Mouse (Mus musculus): Measurements from ENCODE around the gene Usp48.

Gene Usp48

GRCm38 (mm10) chr4:137609702-137610101 is 16.1 kb downstream of the Usp48 start:
- no peak for DNase-seq (ENCODE audit: low read depth, low spot score)

- no peak for DNase-seq (ENCODE audit: low read depth, low spot score)
These were observed 16.7 kb downstream of the Usp48 start for GRCm38 (mm10) chr4:137610256-137610655.

- DNase-seq (ENCODE audit: low read depth, low spot score) = no peak
These were observed 29.3 kb downstream of the Usp48 start for GRCm38 (mm10) chr4:137622847-137623246.

DNA sequence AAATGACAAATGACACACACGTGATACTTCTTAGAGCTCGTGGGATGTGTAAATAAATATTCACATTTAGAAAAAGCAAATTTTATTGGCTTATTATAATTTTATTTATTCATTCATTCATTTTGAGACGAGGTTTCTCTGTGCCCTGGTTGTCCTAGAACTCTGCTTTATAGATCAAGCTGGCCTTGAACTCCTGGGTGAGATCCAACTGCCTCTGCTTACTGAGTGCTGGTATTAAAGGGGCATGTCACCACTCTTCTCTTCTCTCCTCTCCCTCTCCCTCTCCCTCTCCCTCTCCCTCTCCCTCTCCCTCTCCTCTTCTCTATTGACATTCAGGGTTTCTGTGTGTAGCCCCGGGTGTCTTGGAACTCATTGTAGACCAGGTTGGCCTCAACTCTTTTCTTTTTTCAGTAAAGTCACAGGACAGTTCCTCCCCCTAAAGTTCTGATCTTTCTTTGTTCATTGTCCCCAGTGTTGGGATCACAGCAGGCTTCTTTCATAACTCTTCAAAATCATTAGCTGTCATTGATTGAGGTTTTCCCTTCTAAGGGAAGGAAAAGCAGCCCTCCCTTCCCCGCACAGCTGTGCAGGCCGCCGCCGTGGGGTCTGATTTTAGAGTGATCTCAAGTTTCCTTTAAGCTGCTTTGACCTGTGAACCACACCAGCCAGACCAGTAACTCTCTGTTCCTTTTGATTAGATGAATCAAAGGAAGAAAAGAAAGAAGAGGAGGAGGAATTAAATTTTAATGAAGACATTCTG is 34.1 kb downstream of the Usp48 start:
- DNase-seq (ENCODE audit: low read depth, low spot score) = no peak

DNA sequence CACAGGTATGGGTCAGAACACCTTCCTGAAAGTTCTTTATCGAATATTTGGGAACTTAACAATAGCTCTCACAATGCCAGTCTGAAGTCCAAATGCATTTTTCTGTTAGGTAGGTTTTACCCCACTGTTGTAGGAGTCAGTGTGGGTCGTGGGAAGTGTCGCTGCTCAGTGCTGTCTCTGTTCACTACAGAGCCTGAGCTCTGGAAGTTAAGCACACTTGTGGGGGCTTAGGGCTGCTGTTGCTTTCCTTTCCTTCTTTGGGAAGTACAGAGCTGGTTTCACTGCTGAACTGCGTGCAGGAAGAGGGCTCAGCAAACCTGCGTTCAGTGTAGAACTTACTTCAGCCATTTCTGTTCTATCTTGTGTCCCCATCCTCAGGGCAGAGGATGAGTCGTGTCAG is 34.8 kb downstream of the Usp48 start:
- DNase-seq (ENCODE audit: low read depth, low spot score) = no peak

- DNase-seq (ENCODE audit: low read depth, low spot score) = no peak
These were observed 35.8 kb downstream of the Usp48 start for GRCm38 (mm10) chr4:137629354-137629753.

DNA sequence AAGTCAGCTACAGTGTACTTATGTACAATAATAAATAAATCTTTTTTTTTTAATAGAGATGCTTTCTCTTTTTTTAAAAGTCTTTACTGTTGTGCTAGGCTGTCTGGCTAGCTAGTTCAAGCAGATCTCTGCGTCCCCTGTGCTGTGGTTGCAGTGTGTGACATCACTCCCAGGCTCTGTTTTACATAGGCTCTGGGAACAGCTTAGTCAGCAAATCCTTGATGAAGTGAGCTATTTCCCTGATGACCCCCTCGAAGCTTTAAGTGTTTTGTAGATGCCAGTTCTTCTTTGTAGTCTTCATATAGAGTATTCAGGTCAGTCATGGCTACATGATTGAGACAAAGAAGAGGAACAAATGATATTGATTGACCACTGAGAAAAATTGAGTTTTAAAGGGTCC is 36.6 kb downstream of the Usp48 start:
- DNase-seq (ENCODE audit: low read depth, low spot score) = no peak

- no peak for DNase-seq (ENCODE audit: low read depth, low spot score)
These were observed 38.0 kb downstream of the Usp48 start for GRCm38 (mm10) chr4:137631596-137631995.

DNA sequence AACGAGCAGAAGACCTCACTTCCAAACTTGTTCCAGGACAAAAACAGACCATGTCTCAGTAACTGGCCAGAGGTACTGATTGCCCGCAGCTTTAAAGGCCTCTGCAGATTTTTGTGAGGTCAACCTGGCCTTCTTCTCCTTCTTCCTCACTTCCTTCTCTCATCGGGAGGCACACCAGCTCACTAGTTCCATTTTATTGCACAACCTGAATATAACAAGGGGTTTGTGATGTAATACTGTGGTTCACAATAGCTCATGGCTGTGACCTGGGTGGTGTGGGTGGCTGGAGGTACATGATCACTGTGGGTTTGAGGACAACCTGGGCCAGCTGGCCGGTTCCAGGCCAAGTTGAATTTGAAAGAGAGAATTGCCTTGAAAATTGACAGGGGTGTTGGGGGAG is 39.8 kb downstream of the Usp48 start:
- no peak for DNase-seq (ENCODE audit: low read depth, low spot score)

DNA sequence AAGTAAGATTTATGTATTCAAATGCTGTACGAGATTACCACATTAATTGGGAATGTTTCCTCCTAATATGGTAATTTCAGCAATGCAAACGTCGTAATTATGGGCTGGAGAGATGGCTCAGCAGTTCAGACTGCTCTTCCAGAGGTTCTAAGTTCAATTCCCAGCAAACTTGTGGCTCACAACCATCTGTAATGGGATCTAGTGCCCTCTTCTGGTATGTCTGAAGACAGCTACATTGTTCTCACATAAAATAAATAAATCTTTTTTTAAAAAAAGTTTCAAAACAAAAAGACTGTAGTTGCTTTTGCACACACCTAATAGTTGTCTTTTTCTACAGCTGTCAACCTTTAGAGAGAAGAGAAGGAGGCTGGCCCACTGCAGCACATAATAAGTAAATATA is 43.0 kb downstream of the Usp48 start:
- no peak for DNase-seq (ENCODE audit: low read depth, low spot score)

DNA sequence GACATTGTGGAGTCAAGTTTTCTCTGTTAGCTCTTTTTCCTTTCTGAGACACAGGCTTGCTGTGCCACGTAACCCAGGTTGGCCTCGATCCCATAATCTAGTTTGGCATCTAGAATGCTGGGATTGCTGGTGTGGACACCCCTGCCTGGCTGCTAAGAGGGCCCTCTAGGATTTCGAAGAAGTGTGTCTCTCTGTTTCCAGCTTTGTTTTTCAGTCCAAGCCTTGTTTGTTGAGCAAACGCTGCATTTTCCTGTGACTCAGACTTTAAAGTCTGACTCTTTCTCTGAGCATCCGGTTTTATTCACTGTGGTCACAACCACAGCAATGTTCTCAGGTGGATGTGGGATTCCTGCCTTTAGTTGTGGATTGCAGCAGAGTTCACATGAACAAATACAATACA is 48.0 kb downstream of the Usp48 start:
- DNase-seq (ENCODE audit: low read depth, low spot score) = no peak

DNA sequence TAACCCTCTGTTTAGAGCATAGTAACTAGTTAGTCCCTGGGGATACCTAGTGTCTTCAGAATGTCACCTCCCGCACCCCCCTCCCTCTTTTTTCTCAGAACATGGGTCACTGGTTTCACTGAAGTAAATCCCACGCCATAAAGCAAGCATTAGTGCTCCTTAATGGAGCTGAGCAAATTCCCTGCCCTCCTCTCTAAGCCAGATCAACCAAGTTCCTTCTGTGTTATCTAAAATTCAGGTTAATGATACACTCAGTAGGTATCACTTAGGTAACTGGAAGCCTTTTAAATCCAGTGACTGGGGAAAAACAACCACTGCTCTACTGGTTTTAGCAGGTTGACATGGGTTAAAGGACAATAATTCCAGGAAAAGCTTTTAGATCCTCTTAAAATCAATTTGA is 48.5 kb downstream of the Usp48 start:
- no peak for DNase-seq (ENCODE audit: low read depth, low spot score)

GRCm38 (mm10) chr4:137643459-137643858 is 49.9 kb downstream of the Usp48 start:
- no peak for DNase-seq (ENCODE audit: low read depth, low spot score)

DNA sequence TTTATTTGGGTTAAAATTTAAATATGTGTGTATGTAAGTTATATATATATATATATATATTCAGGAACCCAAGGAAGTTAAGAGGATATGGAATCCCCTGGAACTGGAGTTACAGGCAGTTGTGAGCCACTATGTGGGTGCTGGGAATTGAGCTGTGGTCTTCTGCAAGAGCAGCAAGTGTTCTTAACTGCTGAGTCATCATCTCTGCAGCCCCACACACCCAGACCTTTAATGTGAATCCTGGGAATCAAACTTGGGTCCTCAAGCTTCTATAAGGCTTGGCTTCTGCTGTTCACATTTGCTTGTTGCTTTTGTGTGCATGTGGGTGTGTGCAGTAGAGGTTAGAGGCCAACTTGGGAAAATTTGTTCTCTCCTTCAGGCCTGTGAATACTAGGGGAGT is 52.7 kb downstream of the Usp48 start:
- DNase-seq (ENCODE audit: low read depth, low spot score) = no peak

DNA sequence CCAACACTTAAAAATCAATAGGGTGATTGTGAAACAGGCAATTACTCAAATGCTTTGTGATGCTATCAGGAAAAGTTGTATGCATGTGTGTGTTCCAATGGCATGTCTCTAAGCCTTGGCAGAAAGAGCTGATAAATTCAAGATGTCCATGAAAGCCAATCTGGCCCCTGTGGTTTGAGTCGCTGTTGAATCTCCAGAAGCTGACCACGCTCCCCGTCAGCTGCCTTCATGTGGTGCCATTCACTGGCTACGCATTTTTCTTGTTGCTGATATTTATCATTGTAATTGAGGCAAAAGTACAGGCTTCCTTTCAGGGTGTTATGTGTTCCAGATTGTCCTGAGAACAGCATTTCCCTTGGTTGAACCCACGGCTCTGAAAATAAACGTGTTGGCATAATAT is 54.1 kb downstream of the Usp48 start:
- DNase-seq (ENCODE audit: low read depth, low spot score) = no peak

GRCm38 (mm10) chr4:137648230-137648629 is 54.7 kb downstream of the Usp48 start:
- DNase-seq (ENCODE audit: low read depth, low spot score) = no peak

DNA sequence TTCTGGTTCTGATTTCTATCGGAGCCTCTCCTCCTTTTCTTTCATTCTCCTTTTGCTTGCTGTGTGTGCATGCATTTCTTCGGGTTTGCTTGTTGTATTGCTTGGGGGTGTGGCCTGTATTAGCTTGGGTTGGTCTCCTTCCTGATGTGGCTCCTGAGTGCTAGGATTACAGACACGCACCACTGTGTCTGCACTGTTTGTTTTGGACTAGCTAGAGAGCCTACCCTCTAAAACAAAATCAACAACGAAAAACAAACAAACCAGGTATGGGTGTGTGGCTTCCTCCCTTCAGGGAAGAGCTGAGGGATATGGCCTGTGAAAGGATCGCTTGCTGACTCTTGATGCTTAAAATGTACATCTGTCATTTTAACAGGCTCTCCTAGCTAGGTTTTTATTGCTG is 57.4 kb downstream of the Usp48 start:
- no peak for DNase-seq (ENCODE audit: low read depth, low spot score)

DNA sequence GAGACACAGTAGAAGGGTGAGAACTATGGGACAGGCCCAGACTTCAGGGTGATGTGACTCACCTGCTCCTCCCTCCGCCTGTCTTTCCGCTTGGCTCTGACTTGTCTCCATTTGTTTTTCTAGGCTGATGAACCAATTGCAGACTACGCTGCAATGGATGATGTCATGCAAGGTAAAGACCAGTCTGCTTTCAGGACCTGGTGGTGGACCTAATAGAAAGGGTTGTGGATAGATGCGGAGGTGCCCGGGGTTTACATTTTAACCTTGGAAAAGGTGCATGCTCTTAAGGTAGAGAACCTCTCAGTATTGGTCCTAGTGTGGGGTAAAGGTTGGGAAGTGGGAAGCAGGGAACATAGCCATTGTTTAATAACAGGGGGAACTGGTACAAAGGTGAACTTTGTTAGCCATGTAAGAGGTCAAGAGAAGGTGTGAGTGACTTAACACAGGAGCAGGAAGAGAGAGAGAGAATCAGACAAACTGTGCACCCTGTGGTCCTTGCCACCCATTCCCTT is 59.3 kb downstream of the Usp48 start:
- no peak for DNase-seq (ENCODE audit: low read depth, low spot score)

DNA sequence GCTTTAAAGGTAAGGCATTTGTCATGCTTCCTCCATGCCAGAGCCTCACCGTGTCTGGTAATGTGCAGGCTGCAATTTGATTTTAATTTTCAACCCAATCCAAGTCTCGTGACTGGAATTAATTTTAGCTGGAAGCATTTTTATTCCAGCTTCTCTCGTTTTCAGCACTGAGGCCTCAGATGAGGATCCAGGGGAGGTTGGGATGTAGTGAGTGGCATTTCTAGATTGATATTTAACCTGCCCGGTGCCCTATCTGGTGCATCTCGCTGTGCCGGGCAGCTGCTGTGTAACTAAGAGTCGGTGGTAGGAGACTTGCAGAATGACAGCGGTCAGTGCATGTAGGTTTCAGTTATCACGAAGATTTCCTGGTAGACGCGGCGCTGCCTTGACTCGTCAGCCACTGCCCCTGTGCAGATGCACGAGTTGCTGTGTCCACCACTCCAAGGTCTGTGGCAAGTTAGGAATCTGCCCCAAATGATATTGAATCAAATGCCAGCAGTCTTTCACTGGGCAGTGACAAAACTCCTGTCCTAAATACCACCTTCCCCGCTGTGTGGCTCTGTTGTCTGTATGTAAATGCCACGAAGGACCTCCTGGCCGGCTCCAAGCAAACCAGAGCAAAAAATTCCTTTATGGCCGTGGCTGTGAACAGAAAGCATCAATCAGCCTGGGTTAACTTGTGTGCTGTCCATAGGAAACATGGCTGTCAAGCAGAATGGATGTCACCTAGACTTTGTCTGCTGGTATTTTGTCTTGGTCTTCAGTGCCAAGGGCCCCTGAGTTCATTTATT is 61.9 kb downstream of the Usp48 start:
- no peak for DNase-seq (ENCODE audit: low read depth, low spot score)

DNA sequence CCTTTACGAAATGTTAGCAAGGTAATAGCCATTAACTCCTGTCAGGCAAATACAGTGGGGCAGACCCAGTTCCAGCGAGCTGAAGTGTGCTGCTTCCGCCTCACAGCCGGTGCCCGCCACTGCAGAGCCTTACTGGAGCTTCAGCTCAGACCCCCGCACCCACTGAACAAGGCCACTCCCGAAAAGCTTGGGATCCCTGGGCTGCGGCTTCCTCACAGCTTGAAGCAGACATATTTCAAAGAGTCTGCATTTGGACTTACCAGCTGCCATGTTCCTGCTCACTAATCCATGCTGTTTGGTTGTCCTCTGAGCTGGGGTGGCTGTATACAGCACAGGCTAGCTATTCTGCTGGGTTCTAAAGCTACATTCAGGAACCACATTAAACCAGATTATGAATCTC is 64.1 kb downstream of the Usp48 start:
- DNase-seq (ENCODE audit: low read depth, low spot score) = no peak

- DNase-seq (ENCODE audit: low read depth, low spot score) = no peak
These were observed 66.0 kb downstream of the Usp48 start for GRCm38 (mm10) chr4:137659541-137659940.

DNA sequence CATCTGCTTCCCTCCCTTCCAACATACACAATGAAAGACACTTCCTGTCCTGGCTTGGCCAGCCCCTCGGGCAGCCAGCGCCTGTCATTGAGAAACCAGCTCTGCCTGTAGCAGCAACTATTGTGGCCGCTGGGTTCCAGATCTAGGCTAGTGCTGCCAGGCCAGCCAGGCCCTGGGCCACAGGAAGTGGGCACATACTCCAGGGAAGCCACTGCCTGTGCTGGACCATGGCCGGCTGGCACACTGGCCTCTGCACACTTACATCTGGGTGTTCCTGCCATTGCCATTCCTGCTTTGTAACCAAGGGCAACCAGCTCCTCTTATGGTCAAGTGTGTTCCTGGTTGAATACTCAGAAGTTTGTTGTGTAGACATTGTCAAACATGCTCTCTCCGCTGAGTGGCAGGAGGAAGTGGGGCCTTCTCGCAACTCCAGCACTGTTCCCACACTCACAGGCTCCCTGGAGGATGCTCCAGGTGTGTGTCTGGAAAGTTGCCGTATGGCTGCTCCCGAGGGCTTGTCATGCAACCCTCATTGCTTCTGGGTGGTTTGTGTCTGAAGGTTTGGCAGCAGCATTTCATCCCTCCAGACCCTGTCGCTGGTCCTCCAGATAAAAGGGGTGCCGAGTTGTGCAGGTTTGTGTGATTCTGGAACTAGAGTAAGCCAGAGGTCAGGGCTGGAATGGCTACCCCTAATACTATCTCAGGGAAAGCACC is 67.0 kb downstream of the Usp48 start:
- DNase-seq (ENCODE audit: low read depth, low spot score) = no peak
